Mouse (Mus musculus) hindbrain, embryonic 16.5 days (tissue): ENCODE results near the gene Ppil1. TPM values are rescaled to one million over a fixed set of nuclear protein-coding genes. Genes with fewer than 3 reads are reported as not detected.

Experiments
- ATAC-seq: fragments of 200-750 bp; cut with Nextera tagmentation; 2 replicates; pipeline ENCODE4 v1.8.0; 2017; ENCODE audit warnings: moderate TSS enrichment, moderate library complexity
- H3K27ac ChIP-seq: fragments of 300-500 bp; sonication (generic); 2 replicates; pipeline ENCODE4 v1.5.1; 2014; ENCODE audit warnings: low read depth, mild to moderate bottlenecking, control low read depth, low read length, moderate library complexity
- H3K27me3 ChIP-seq: fragments of 300-500 bp; sonication (generic); replicated peaks from 2 replicates; pipeline ENCODE4 v1.6.1; 2014; ENCODE audit warnings: low read length; ENCODE audit not compliant: control insufficient read depth, insufficient read depth
- H3K36me3 ChIP-seq: fragments of 300-500 bp; sonication (generic); 2 replicates; pipeline ENCODE4 v1.6.1; 2014; ENCODE audit warnings: mild to moderate bottlenecking, low read length, moderate library complexity, mixed read lengths; ENCODE audit not compliant: control insufficient read depth, insufficient read depth
- H3K4me1 ChIP-seq: fragments of 300-500 bp; sonication (generic); 2 replicates; pipeline ENCODE4 v1.6.1; 2014; ENCODE audit warnings: low read depth, low read length; ENCODE audit not compliant: control insufficient read depth, insufficient read depth
- H3K4me2 ChIP-seq: fragments of 300-500 bp; sonication (generic); 2 replicates; pipeline ENCODE4 v1.6.1; 2014; ENCODE audit warnings: mild to moderate bottlenecking, low read length, control low read depth, moderate library complexity
- H3K4me3 ChIP-seq: fragments of 300-500 bp; sonication (generic); 2 replicates; pipeline ENCODE4 v1.5.1; 2014; ENCODE audit warnings: mild to moderate bottlenecking, low read length, control low read depth, moderate library complexity
- H3K9ac ChIP-seq: fragments of 300-500 bp; sonication (generic); 2 replicates; pipeline ENCODE4 v1.6.1; 2014; ENCODE audit warnings: low read depth, mild to moderate bottlenecking, control low read depth, low read length, moderate library complexity
- H3K9me3 ChIP-seq: fragments of 300-500 bp; sonication (generic); 2 replicates; pipeline ENCODE4 v1.6.1; 2014; ENCODE audit warnings: mild to moderate bottlenecking, low read length, moderate library complexity; ENCODE audit not compliant: control insufficient read depth
- WGBS: fragments of 180-500 bp; shearing (Covaris S2); extraction: QIAGEN DNeasy Blood & Tissue Kit; methylation state at CpG from one replicate; pipeline ENCODE4 v1.1.7; 2014; 5-methylcytosine and 5-hydroxymethylcytosine counted together
- polyA plus RNA-seq: library from polyadenylated mRNA; unstranded; fragments of >200 nt; fragmentation: Nextera tagmentation; extraction: Ambion mirVana; gene quantifications from 2 replicates; pipeline ENCODE4 v1.2.1, GENCODE M21; 2015

The Ppil1 gene
- polyA plus RNA-seq, 1 experiment from 2014 or later, result 105 TPM

DNA sequence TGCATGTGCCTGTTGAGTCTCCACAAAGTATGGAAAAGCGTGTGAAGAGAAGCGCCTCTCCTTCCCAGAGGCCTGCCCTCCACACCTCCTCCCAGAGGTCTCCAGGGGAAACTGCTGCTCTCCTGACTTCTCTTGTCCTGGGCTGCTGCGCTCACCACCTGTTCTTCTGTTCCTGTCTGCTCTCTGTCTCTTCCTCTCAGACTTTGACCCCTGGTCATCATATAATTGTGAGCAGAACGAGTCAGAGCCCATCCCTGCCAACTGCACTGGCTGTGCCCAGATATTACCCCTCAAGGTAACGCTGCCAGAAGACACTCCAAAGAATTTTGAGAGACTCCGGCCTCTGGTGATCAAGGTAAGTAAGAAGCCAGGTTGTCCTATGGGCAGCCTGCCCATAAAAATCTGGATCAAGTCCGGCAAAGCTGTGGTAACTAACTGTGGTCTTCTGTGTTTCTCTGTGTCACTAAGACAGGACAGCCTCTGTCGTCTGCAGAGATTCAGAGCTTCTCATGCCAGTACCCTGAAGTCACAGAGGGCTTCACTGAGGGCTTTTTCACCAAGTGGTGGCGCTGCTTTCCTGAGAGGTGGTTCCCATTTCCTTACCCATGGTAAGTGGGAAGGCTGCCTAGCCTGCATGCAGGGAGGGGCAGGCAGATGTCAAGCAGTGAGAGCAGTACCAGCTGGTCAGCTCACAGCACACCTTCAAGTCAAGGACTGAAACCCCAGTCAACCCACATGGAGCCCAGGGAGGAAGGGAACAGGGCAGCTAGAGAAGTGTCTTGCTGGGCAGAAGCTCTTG, 30.0 kb upstream of the Ppil1 start:
- peaks cover 25% of the 10 kb centered on the region for H3K36me3 ChIP-seq

DNA sequence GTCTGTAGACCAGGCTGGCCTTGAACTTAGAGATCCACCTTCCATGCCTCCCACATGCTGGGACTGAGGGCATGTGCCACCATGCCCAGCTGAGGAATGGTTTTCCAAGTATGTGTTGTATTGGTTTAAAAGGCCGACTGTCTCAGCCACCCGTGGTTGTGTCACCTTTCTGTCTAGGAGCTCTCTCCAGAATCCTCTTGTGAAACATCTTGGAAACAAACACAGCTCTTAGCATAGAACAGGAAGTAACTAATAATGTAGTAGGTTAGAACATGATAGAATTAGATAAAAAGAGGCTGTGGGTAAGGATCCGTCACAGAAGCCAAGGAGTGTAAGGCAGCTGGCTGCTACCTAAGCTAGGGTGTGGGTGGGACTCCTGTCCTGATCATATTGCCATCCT, 29.0 kb upstream of the Ppil1 start:
- no peak overlapping the region for H3K9ac ChIP-seq

More for the DNA sequence above, 30.0 kb upstream of the Ppil1 start:
- ATAC-seq, result no peak
- 82% methylated on average over 9 of the region's 9 CpGs for WGBS
- Histone ChIP-seq H3K4me1 (no peaks in the 10 kb centered on the region), H3K4me2 (no peak overlapping the region), H3K9ac (no peak overlapping the region), H3K27ac (no peak overlapping the region), H3K4me3 (no peak overlapping the region), H3K9me3 (no peaks in the 10 kb centered on the region), H3K27me3 (no peaks in the 10 kb centered on the region)

DNA sequence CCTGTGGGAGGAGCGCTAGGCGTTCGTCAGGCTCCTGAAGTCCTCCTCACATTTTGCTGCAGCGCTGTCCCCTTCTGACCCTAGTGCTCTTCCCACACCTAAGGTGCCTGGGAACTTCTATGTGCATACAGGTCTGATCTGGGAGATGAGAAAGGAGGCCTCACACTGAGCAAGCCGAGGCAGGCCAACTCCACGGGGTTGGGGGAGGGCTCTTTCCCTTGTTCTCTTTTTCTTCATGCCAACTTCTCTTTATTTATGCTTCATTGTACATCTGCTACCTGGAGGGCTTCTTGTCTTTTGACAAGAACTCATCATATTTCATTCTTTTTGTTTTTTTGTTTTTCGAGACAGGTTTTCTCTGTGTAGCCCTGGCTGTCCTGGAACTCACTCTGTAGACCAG, 27.8 kb upstream of the Ppil1 start:
- Histone ChIP-seq H3K9ac (no peak overlapping the region), H3K4me1 (no peaks in the 10 kb centered on the region), H3K9me3 (no peaks in the 10 kb centered on the region), H3K27me3 (no peaks in the 10 kb centered on the region), H3K27ac (no peak overlapping the region), H3K4me2 (no peak overlapping the region), H3K36me3 (peaks cover 18% of the 10 kb centered on the region), H3K4me3 (no peak overlapping the region)
- 76% methylated on average over 7 of the region's 7 CpGs for whole genome bisulfite sequencing
- no peak for ATAC-seq

More for the DNA sequence above, 29.0 kb upstream of the Ppil1 start:
- ATAC-seq, result no peak
- no peak overlapping the region for H3K27ac ChIP-seq
- peaks cover 25% of the 10 kb centered on the region for H3K36me3 ChIP-seq
- 93% methylated on average over 3 of the region's 3 CpGs for WGBS
- no peak overlapping the region for H3K4me3 ChIP-seq
- no peak overlapping the region for H3K4me2 ChIP-seq
- H3K27me3 ChIP-seq, result no peaks in the 10 kb centered on the region
- no peaks in the 10 kb centered on the region for H3K4me1 ChIP-seq
- H3K9me3 ChIP-seq, result no peaks in the 10 kb centered on the region

DNA sequence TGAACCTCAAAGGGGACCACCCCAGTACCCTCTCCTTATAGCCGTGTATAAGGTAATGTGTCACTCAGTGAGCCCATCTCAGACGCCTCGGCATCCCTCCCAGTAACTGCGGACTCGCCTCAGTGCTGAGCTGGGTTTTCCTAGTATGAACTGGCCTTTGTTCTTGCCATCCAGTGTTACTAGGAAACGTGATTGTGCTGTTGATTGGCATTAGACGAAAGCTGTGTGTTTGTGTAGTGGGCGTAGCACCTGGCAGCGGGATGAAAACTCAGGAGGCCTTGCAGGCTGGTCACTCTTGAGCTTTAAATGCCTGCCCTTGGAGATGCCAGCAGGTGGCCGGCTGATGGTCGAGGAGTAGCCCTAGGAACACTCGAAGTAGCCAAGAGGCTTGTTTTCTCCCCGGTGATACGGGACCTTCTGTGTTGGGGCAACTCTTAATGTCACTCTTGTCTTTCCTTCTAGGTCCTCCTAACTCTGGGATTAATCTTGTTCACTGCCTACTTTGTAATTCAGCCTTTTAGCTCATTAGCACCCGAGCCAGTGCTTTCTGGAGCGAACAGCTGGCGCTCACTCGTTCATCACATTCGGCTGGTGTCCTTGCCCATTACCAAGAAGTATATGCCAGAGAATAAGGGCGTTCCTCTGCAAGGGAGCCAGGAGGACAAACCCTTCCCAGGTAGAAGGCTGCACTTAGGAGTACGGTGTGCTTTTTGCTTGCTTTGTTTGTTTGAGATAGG, 18.4 kb upstream of the Ppil1 start:
- Histone ChIP-seq H3K9ac (no peak overlapping the region), H3K27me3 (no peaks in the 10 kb centered on the region), H3K4me3 (no peak overlapping the region), H3K36me3 (peaks cover 9% of the 10 kb centered on the region; the same call in 1 of the 2 replicates), H3K4me2 (no peak overlapping the region), H3K27ac (peak overlapping the region; percentile 45; the same call in 1 of the 2 replicates), H3K9me3 (no peaks in the 10 kb centered on the region), H3K4me1 (0 out of 2 replicates have a peak, but pooled peaks cover 3% of the 10 kb centered on the region)
- WGBS, result 36% methylated on average over 21 of the region's 21 CpGs
- peak; percentile 17; the same call in 1 of the 2 replicates for ATAC-seq

DNA sequence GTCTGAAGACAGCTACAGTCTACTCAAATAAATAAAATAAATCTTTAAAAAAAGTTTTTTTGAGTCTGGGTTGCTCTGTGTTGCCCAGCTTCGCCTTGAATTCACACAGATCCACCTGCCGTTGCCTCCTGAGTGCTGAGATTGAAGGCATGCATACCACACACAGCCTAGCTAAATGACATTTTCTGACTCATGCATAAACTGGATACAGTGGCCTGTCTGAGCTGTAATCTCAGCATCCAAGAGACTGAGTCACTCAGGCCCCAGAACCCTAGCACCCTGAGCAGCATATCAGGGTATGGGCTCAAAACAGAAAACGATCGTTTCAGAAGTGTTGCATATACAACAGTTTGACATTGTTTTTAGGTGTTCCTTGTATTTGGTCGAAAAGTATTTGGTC, 17.6 kb upstream of the Ppil1 start:
- H3K4me1 ChIP-seq, result 0 out of 2 replicates have a peak, but pooled peaks cover 3% of the 10 kb centered on the region
- no peaks in the 10 kb centered on the region for H3K9me3 ChIP-seq
- no peak overlapping the region for H3K4me2 ChIP-seq
- H3K36me3 ChIP-seq, result peaks cover 9% of the 10 kb centered on the region; the same call in 1 of the 2 replicates
- H3K9ac ChIP-seq, result no peak overlapping the region
- ATAC-seq, result no peak
- no peak overlapping the region for H3K27ac ChIP-seq
- no peaks in the 10 kb centered on the region for H3K27me3 ChIP-seq
- WGBS, result 81% methylated on average over 5 of the region's 5 CpGs
- H3K4me3 ChIP-seq, result no peak overlapping the region

DNA sequence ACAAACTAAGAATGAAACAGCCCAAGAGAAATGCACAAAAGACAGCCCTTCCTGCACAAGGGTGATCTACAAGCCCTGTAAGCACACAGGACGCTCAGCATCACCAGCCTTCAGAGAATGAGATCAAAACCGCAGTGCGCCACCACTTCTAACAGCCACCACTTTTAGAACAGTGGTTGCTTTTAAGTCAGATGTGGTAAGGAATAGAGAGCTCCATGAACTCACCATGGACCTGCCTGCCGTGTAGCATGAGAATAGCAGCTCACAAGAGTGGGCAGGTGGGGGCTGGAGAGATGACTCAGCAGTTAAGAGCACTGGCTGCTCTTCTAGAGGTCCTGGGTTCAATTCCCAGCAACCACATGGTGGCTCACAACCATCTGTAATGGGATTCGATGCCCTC, 16.4 kb upstream of the Ppil1 start:
- peaks cover 9% of the 10 kb centered on the region; the same call in 1 of the 2 replicates for H3K36me3 ChIP-seq

DNA sequence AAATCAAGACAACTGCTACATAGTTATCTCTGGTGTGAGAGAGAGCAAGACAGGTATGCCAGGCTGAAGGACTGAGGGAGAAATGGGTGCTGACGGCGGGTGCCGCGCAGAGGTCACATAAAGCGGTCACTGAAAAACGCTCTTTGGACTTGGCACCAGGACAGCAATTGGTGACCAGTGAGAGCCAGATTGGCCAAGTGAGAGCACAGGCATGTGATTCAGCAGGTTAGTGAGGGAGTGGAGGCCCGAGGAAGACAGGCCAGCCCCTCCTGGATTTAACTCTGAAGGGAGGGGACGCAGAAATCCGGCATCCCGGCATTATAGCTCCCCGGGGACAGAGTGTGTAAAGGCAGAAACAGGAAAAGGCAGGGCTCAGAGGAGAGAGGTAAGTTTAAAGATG, 9.9 kb upstream of the Ppil1 start:
- no peak overlapping the region for H3K27ac ChIP-seq
- ATAC-seq, result no peak
- H3K27me3 ChIP-seq, result no peaks in the 10 kb centered on the region
- H3K4me3 ChIP-seq, result no peak overlapping the region
- no peaks in the 10 kb centered on the region for H3K9me3 ChIP-seq
- no peak overlapping the region for H3K4me2 ChIP-seq
- peaks cover 10% of the 10 kb centered on the region for H3K4me1 ChIP-seq
- 82% methylated on average over 11 of the region's 11 CpGs for WGBS
- H3K36me3 ChIP-seq, result no peaks in the 10 kb centered on the region
- no peak overlapping the region for H3K9ac ChIP-seq

More for the DNA sequence above, 16.4 kb upstream of the Ppil1 start:
- H3K27ac ChIP-seq, result no peak overlapping the region
- 95% methylated on average over 5 of the region's 5 CpGs for WGBS
- ATAC-seq, result no peak
- no peaks in the 10 kb centered on the region for H3K27me3 ChIP-seq
- H3K4me1 ChIP-seq, result 0 out of 2 replicates have a peak, but pooled peaks cover 3% of the 10 kb centered on the region
- H3K4me3 ChIP-seq, result no peak overlapping the region
- H3K9ac ChIP-seq, result no peak overlapping the region
- H3K9me3 ChIP-seq, result no peaks in the 10 kb centered on the region
- H3K4me2 ChIP-seq, result no peak overlapping the region

DNA sequence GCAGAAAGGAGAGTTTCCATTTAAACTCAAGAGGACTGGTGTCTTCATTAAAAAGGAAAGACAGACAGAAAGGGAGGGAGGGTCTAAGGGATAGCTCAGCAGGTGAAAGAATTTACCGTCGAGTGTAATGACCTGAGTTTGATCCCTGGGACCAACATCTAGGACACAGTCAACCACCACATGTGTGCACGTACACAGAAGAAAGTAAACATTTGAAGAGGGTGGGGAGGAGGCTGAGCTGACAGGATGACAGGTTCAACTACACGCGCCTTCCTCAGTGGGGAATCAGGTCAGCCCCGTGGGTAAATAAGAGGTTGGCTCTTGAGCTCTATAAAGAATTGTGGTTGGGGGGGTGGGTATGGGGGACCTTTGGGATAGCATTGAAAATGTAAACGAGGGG, 9.2 kb upstream of the Ppil1 start:
- no peaks in the 10 kb centered on the region for H3K9me3 ChIP-seq
- no peaks in the 10 kb centered on the region for H3K27me3 ChIP-seq
- H3K4me3 ChIP-seq, result no peak overlapping the region
- no peak overlapping the region for H3K9ac ChIP-seq
- ATAC-seq, result no peak
- H3K4me1 ChIP-seq, result peaks cover 11% of the 10 kb centered on the region
- 77% methylated on average over 7 of the region's 7 CpGs for WGBS
- H3K36me3 ChIP-seq, result no peaks in the 10 kb centered on the region
- no peak overlapping the region for H3K4me2 ChIP-seq
- no peak overlapping the region for H3K27ac ChIP-seq

DNA sequence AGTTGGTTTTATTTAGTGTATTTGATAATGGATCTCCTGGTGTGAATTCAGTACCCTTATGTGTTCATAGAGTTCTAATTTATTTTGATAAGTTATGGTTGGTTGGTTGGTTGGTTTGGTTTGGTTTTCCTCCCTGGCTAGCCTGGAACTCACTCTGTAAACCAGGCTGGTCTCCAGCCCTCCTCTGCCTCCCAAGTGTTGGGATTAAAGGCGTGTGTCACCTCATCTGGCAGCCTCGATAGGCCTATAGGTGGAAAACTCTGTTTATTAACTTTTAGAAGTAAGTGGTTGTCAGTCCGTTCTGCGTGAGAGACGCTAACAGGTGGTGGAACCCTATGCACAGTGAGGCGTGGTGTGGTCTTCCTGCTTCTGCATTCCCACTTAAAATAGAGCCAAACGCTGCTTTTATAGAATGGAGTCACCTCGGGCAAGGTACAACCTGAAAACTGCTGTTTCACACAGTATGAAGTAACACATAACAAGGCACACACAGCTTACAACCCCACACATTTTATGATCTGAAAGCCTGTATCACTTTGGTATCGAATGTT, 6.2 kb upstream of the Ppil1 start:
- no peaks in the 10 kb centered on the region for H3K27me3 ChIP-seq
- H3K4me3 ChIP-seq, result no peak overlapping the region
- H3K4me2 ChIP-seq, result peak overlapping the region; percentile 68
- no peak for ATAC-seq
- no peak overlapping the region for H3K27ac ChIP-seq
- WGBS, result 93% methylated on average over 9 of the region's 9 CpGs
- H3K4me1 ChIP-seq, result peaks cover 15% of the 10 kb centered on the region
- H3K9ac ChIP-seq, result no peak overlapping the region
- no peaks in the 10 kb centered on the region for H3K9me3 ChIP-seq
- no peaks in the 10 kb centered on the region for H3K36me3 ChIP-seq
